In the genomic region with DNA sequence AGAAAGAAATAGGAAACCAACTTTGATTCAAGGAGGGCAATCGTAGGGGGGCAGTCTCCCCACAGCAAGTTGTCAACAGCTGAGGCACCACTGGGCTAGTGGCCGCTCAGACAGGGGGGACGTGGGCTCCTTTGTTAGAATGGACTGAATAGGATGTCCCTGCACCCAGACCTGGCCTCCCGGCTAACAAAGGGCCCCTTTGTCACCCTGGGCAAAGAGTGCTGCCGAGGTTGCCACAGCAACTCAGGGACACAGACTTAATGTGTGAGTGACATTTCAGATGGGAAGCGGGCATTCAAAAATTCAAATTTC, we compare ENCODE assay signal across 12 mouse cellular contexts. TPM values are rescaled to one million over a fixed set of nuclear protein-coding genes. Genes with fewer than 3 reads are reported as not detected.
DNase-seq lines count a peak whose midpoint lies in the region; ATAC-seq and TF ChIP-seq lines count a peak whose summit lies in the region.
"Had no signal": no experiment of that assay in that cellular context is flagged by ENCODE, and none has a peak within 500 bp of the region (broad histone marks: within the 10 kb centered on the region; RNA-seq: fewer than 3 reads in every experiment).

No protein-coding gene starts in this region.

- TF ChIP-seq CTCF in hindbrain, postnatal 0 days (IDR thresholded peaks at IDR 0.05; ENCODE audit: low read depth) = no peak

- H3K9ac ChIP-seq in forebrain, embryonic 16.5 days (replicated peaks; ENCODE audit: low read depth, low read length) = no peak overlapping the region
- peak overlapping the region; percentile 18 for H3K9ac ChIP-seq in forebrain, embryonic 11.5 days (ENCODE audit: low read length)
- no peak overlapping the region for H3K9ac ChIP-seq in hindbrain, postnatal 0 days (replicated peaks; ENCODE audit: low read length)
- 0 out of 2 replicates have a peak overlapping the region, but pooled peaks have one; percentile 11 for H3K9ac ChIP-seq in midbrain, embryonic 16.5 days (ENCODE audit: low read depth, low read length)
- H3K9ac ChIP-seq: heart, embryonic 12.5 days had no signal

- no peak overlapping the region for H3K4me2 ChIP-seq in forebrain, embryonic 16.5 days (ENCODE audit: low read length)
- H3K4me2 ChIP-seq in forebrain, embryonic 11.5 days (ENCODE audit: low read depth, low read length, severe bottlenecking) = peak overlapping the region; percentile 28; the same call in 1 of the 2 replicates
- H3K4me2 ChIP-seq in hindbrain, postnatal 0 days (ENCODE audit: low read depth, low read length) = no peak overlapping the region
- no peak overlapping the region for H3K4me2 ChIP-seq in midbrain, embryonic 16.5 days (ENCODE audit: low read length)
- H3K4me2 ChIP-seq: heart, embryonic 12.5 days had no signal

- H3K9me3 ChIP-seq in forebrain, embryonic 10.5 days = no peaks in the 10 kb centered on the region
- no peaks in the 10 kb centered on the region for H3K9me3 ChIP-seq in forebrain, embryonic 16.5 days (ENCODE audit: control insufficient read depth, low read length)
- no peaks in the 10 kb centered on the region for H3K9me3 ChIP-seq in forebrain, embryonic 11.5 days (ENCODE audit: control insufficient read depth, low read length)
- H3K9me3 ChIP-seq in hindbrain, postnatal 0 days (ENCODE audit: low read length) = no peaks in the 10 kb centered on the region
- H3K9me3 ChIP-seq in midbrain, embryonic 16.5 days (replicated peaks; ENCODE audit: control insufficient read depth, low read length, poor library complexity, severe bottlenecking) = peaks cover under 1% of the 10 kb centered on the region; the same call in 1 of the 2 replicates
- H3K9me3 ChIP-seq: heart, embryonic 12.5 days had no signal

- no peaks in the 10 kb centered on the region for H3K36me3 ChIP-seq in forebrain, embryonic 10.5 days (replicated peaks)
- no peaks in the 10 kb centered on the region for H3K36me3 ChIP-seq in forebrain, embryonic 16.5 days (ENCODE audit: control insufficient read depth, insufficient read depth)
- H3K36me3 ChIP-seq in forebrain, embryonic 11.5 days (ENCODE audit: control insufficient read depth, insufficient read depth, low read length) = no peaks in the 10 kb centered on the region
- no peaks in the 10 kb centered on the region for H3K36me3 ChIP-seq in hindbrain, postnatal 0 days (ENCODE audit: insufficient read depth, low read length)
- H3K36me3 ChIP-seq in midbrain, embryonic 16.5 days (ENCODE audit: control insufficient read depth, insufficient read depth, low read length) = no peaks in the 10 kb centered on the region
- H3K36me3 ChIP-seq: heart, embryonic 12.5 days had no signal

- H3K27me3 ChIP-seq in forebrain, embryonic 10.5 days (ENCODE audit: poor library complexity, severe bottlenecking) = peaks cover 4% of the 10 kb centered on the region
- H3K27me3 ChIP-seq in forebrain, embryonic 16.5 days (replicated peaks; ENCODE audit: control insufficient read depth, insufficient read depth, low read length) = no peaks in the 10 kb centered on the region
- H3K27me3 ChIP-seq in forebrain, embryonic 11.5 days (ENCODE audit: control insufficient read depth, insufficient read depth, low read length) = no peaks in the 10 kb centered on the region
- H3K27me3 ChIP-seq in hindbrain, postnatal 0 days (ENCODE audit: insufficient read depth, low read length) = no peaks in the 10 kb centered on the region
- H3K27me3 ChIP-seq in midbrain, embryonic 16.5 days (ENCODE audit: control insufficient read depth, insufficient read depth, low read depth, low read length) = no peaks in the 10 kb centered on the region
- H3K27me3 ChIP-seq: heart, embryonic 12.5 days had no signal

- no peak for ATAC-seq in forebrain, embryonic 16.5 days
- ATAC-seq in forebrain, embryonic 11.5 days (replicated peaks; ENCODE audit: low FRiP score) = peak; percentile 91
- peak; percentile 91 for ATAC-seq in hindbrain, postnatal 0 days
- ATAC-seq in midbrain, embryonic 16.5 days = peak; percentile 61; the same call in 1 of the 2 replicates

- DNase-seq in forebrain, embryonic 10.5 days (ENCODE audit: extremely low spot score, low spot score) = peak; percentile 74
- peak; percentile 80 for DNase-seq in forebrain, embryonic 11.5 days (ENCODE audit: low spot score)
- DNase-seq in hindbrain, postnatal 0 days (ENCODE audit: low spot score) = peak; percentile 52
- DNase-seq in urinary bladder, postnatal 36 days (ENCODE audit: low spot score in 2 of 2) = no peak
- no peak for DNase-seq in gastrocnemius, postnatal 4 days (ENCODE audit: low spot score in 2 of 2)
- DNase-seq in gastrocnemius, postnatal 10 days = no peak
- DNase-seq: layer of hippocampus, adult 9-11 months; lung, postnatal 36 days had no signal

- peaks cover 77% of the 10 kb centered on the region for H3K4me1 ChIP-seq in forebrain, embryonic 10.5 days
- H3K4me1 ChIP-seq in forebrain, embryonic 16.5 days (replicated peaks; ENCODE audit: control insufficient read depth, insufficient read depth, low read length) = peaks cover 17% of the 10 kb centered on the region
- peaks cover 25% of the 10 kb centered on the region for H3K4me1 ChIP-seq in forebrain, embryonic 11.5 days (replicated peaks; ENCODE audit: control insufficient read depth, insufficient read depth, low read length)
- peaks cover 9% of the 10 kb centered on the region for H3K4me1 ChIP-seq in hindbrain, postnatal 0 days (ENCODE audit: insufficient read depth, low read length)
- peaks cover 15% of the 10 kb centered on the region for H3K4me1 ChIP-seq in midbrain, embryonic 16.5 days (ENCODE audit: control insufficient read depth, insufficient read depth, low read length)

- H3K4me3 ChIP-seq in forebrain, embryonic 10.5 days = peak overlapping the region; percentile 30; the same call in 1 of the 2 replicates
- H3K4me3 ChIP-seq in forebrain, embryonic 16.5 days (replicated peaks; ENCODE audit: low read length) = no peak overlapping the region
- H3K4me3 ChIP-seq in forebrain, embryonic 11.5 days (ENCODE audit: low read depth, low read length) = no peak overlapping the region
- H3K4me3 ChIP-seq in hindbrain, postnatal 0 days (ENCODE audit: low read length) = no peak overlapping the region
- H3K4me3 ChIP-seq in midbrain, embryonic 16.5 days (ENCODE audit: low read depth, low read length) = no peak overlapping the region
- H3K4me3 ChIP-seq: heart, embryonic 12.5 days had no signal

- WGBS in forebrain, embryonic 10.5 days = 6% methylated on average over 6 of the region's 6 CpGs
- 7% methylated on average over 6 of the region's 6 CpGs for WGBS in forebrain, embryonic 16.5 days
- 5% methylated on average over 6 of the region's 6 CpGs for WGBS in forebrain, embryonic 11.5 days
- WGBS in hindbrain, postnatal 0 days = 20% methylated on average over 6 of the region's 6 CpGs
- 13% methylated on average over 6 of the region's 6 CpGs for WGBS in midbrain, embryonic 16.5 days

- H3K27ac ChIP-seq in forebrain, embryonic 10.5 days = peak overlapping the region; percentile 88
- H3K27ac ChIP-seq in forebrain, embryonic 16.5 days (ENCODE audit: low read length) = no peak overlapping the region
- peak overlapping the region; percentile 70 for H3K27ac ChIP-seq in forebrain, embryonic 11.5 days (ENCODE audit: low read depth, low read length)
- H3K27ac ChIP-seq in hindbrain, postnatal 0 days = no peak overlapping the region
- H3K27ac ChIP-seq in midbrain, embryonic 16.5 days (ENCODE audit: low read length) = no peak overlapping the region

RNA-seq across cellular contexts. Expression of a gene that starts 7.1 kb away (rescaled TPM):
- 26.6 and 37.1 TPM in 2 replicates for polyA plus RNA-seq in forebrain, embryonic 10.5 days (2016; fragmentation: Nextera tagmentation; extraction: Ambion mirVana)
- 17.6 and 22.9 TPM in 2 replicates for polyA plus RNA-seq in forebrain, embryonic 16.5 days (2015; fragmentation: Nextera tagmentation; extraction: Ambion mirVana)
- polyA plus RNA-seq in forebrain, embryonic 11.5 days (2014; fragmentation: Nextera tagmentation; extraction: Ambion mirVana) = 35.0 and 35.5 TPM in 2 replicates
- total RNA-seq in hindbrain, postnatal 0 days (2014; rRNA removed) = 4.3 and 5.0 TPM in 2 replicates
- polyA plus RNA-seq in hindbrain, postnatal 0 days (2015; fragmentation: Nextera tagmentation; extraction: Ambion mirVana) = 15.2 and 19.1 TPM in 2 replicates
- 54.5 and 55.3 TPM in 2 replicates for polyA plus RNA-seq in midbrain, embryonic 16.5 days (2015; fragmentation: Nextera tagmentation; extraction: Ambion mirVana)
- total RNA-seq in gastrocnemius, postnatal 4 days (2021) = 1 to 10 TPM; 1.5 to 1.9 TPM
- 1 to 10 TPM in 1 of 2 experiments, under 1 TPM in 1; 0.42 to 1.6 TPM for total RNA-seq in gastrocnemius, postnatal 10 days (2021)
- total RNA-seq: common myeloid progenitor, adult 5-6 weeks had no signal

Comparison
In these comparisons a context has a peak if more than half of its experiments do, and no peak if none do; other contexts are left out.
1. H3K27ac ChIP-seq: peak in forebrain, embryonic 10.5 days (single experiment) and forebrain, embryonic 11.5 days (single experiment); none in forebrain, embryonic 16.5 days (single experiment), hindbrain, postnatal 0 days (single experiment) and midbrain, embryonic 16.5 days (single experiment).
2. H3K9ac ChIP-seq: peak in forebrain, embryonic 11.5 days (single experiment) and midbrain, embryonic 16.5 days (single experiment); none in forebrain, embryonic 16.5 days (single experiment) and hindbrain, postnatal 0 days (single experiment).
3. DNase-seq: peak in forebrain, embryonic 10.5 days (single experiment), forebrain, embryonic 11.5 days (single experiment) and hindbrain, postnatal 0 days (single experiment); none in urinary bladder, postnatal 36 days (0 of 2), gastrocnemius, postnatal 4 days (0 of 2) and gastrocnemius, postnatal 10 days (single experiment).